Mouse (Mus musculus): ENCODE measurements around the gene Slc38a9.

Gene Slc38a9

GRCm38 (mm10) chr13:112770528-112771328 lies 110.2 kb downstream of the Slc38a9 start:
- DNase-seq: peak; percentile 59 to 71

GRCm38 (mm10) chr13:112771447-112772208 lies 111.1 kb downstream of the Slc38a9 start:
- peak in 1 of 2 experiments; percentile 61 for DNase-seq

DNA sequence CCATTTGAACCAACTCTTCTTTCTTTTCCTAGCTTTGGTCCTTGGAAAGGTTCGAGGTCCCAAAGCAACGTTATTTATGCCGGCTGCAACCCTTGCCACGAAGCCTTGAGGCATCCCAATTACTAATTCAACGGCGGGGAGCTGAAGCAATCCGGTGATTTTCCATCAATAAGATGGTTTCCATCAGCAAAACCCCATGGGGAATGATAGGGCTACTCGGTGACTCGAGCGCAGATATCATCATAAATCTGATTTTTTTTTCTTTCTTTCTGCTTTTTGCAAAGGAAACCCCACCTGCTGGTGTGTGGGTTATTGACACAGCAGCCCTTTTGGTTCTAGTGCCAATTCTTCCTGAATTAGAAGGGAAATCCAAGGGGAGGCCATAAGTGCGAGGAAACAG lies 111.7 kb downstream of the Slc38a9 start:
- DNase-seq: no peak

GRCm38 (mm10) chr13:112772861-112773260 lies 112.3 kb downstream of the Slc38a9 start:
- no peak for DNase-seq

DNA sequence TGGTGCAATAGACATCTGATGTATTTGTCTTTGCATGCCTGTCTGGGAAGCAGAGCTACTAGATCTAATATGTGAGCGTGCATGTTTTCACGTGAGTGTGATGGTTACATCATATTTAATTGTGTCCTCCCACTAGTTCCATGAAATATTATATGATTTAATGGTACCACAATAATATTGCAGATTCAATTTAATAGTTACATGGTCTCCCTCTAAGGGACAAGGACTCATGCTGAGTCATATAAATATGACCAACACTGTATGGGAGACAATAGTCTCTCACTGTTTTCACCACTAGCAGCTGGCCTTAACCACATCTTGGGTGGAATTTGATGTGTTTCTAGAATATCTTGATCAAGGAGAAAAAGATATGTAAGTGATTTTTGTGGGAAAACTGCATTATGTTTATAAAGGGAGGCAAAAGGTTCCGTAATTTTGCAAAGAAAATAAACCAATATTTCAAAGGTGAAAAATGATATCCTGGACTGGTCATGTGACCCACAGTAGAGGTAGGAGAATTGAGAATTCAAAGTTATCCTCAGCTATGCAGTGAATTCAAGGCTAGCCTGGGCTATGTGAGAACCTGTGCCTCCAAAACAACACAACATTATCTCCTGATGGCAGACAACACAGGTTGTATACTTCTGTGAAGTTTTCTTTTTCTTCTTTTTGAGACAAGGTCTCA lies 113.6 kb downstream of the Slc38a9 start:
- no peak for DNase-seq

DNA sequence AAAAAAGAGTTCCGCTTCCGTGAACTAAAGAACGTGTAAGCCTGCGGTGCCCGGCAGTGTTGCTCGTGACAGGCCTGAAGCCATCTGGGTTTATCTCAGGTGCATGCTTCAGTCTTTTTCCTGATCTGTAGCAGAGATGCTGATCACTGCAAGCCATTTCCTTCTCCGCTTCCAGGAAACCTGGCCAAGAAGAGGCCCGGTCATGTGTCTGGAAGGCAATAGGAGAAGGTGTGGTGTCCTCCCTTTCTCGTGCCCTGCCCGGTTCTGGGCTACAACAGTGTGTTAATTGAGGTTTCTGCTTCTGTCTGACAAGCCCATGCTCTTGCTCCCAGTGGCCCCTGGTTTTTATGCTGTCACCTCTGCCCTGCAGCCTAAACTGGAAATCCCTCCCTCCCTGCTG lies 115.3 kb downstream of the Slc38a9 start:
- no peak for DNase-seq

- DNase-seq: no peak
Measured at GRCm38 (mm10) chr13:112778407-112778806, 117.9 kb downstream of the Slc38a9 start.

GRCm38 (mm10) chr13:112785305-112785704 lies 124.8 kb downstream of the Slc38a9 start:
- no peak for DNase-seq

- DNase-seq: no peak
Measured at GRCm38 (mm10) chr13:112786142-112786541, 125.6 kb downstream of the Slc38a9 start.

DNA sequence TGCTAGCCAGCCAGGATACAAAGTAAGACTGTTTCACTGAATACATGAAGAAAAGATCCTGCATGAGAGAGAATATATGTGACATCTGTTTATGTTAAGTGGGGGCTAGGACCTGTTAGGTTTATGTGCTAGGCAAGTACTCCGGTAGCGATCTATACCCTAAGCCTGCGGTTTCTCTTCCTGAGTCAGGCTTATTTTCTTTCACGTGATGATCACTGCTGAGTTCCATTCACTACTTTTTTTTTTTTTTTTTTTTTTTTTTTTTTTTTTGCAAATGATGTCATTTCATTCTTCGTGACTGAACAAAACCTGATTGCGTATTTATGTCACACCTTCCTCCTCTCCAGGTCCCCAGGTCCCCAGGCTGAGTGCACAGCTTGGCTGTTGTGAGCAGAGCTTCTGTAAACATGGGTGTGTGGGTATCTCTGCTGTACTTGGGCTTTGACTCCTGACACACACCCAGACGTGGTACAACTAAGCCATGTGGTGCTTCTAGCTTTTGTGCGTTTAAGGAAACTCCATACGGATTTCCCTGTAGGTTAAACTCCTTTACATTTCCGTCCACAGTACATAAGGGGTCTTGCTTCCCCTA lies 126.5 kb downstream of the Slc38a9 start:
- no peak for DNase-seq
